Mouse (Mus musculus) forebrain, embryonic 14.5 days (tissue): ENCODE measurements around the gene Nlrx1. TPM values are rescaled to one million over a fixed set of nuclear protein-coding genes. Genes with fewer than 3 reads are reported as not detected.

Source experiments
- ATAC-seq: fragments of 200-750 bp; cut with Nextera tagmentation; 2 replicates; pipeline ENCODE4 v1.8.0; 2017; ENCODE audit warnings: mild to moderate bottlenecking, moderate library complexity
- DNase-seq: peaks from one replicate; pipeline ENCODE4 v3.0.0-alpha.2; 2015; ENCODE audit warnings: low spot score
- H3K27ac ChIP-seq: fragments of 300-500 bp; sonication (generic); 2 replicates; pipeline ENCODE4 v1.5.1; 2014; ENCODE audit warnings: low read depth, mild to moderate bottlenecking, control low read depth, low read length, moderate library complexity
- H3K27me3 ChIP-seq: fragments of 300-500 bp; sonication (generic); replicated peaks from 2 replicates; pipeline ENCODE4 v1.6.1; 2014; ENCODE audit warnings: low read length, control low read depth, mixed read lengths; ENCODE audit not compliant: control insufficient read depth, insufficient read depth
- H3K36me3 ChIP-seq: fragments of 300-500 bp; sonication (generic); 2 replicates; pipeline ENCODE4 v1.6.1; 2014; ENCODE audit warnings: low read length, control low read depth; ENCODE audit not compliant: control insufficient read depth, insufficient read depth
- H3K4me1 ChIP-seq: fragments of 300-500 bp; sonication (generic); 2 replicates; pipeline ENCODE4 v1.6.1; 2014; ENCODE audit warnings: antibody characterized with exemption, low read length, control low read depth; ENCODE audit not compliant: control insufficient read depth, insufficient read depth
- H3K4me2 ChIP-seq: fragments of 300-500 bp; sonication (generic); 2 replicates; pipeline ENCODE4 v1.6.1; 2014; ENCODE audit warnings: mild to moderate bottlenecking, control low read depth, low read length
- H3K4me3 ChIP-seq: fragments of 300-500 bp; sonication (generic); 2 replicates; pipeline ENCODE4 v1.5.1; 2014; ENCODE audit warnings: low read depth, low read length, control low read depth
- H3K9ac ChIP-seq: fragments of 300-500 bp; sonication (generic); 2 replicates; pipeline ENCODE4 v1.6.1; 2014; ENCODE audit warnings: mild to moderate bottlenecking, low read length, control low read depth, moderate library complexity
- H3K9me3 ChIP-seq: fragments of 300-500 bp; sonication (generic); replicated peaks from 2 replicates; pipeline ENCODE4 v1.6.1; 2016; ENCODE audit warnings: low read length, control low read depth, mixed read lengths; ENCODE audit not compliant: control insufficient read depth
- WGBS: fragments of 180-500 bp; shearing (Covaris S2); extraction: QIAGEN DNeasy Blood & Tissue Kit; methylation state at CpG from one replicate; pipeline ENCODE4 v1.1.7; 2014; 5-methylcytosine and 5-hydroxymethylcytosine counted together
- polyA plus RNA-seq: library from polyadenylated mRNA; unstranded; fragments of >200 nt; fragmentation: Nextera tagmentation; extraction: Ambion mirVana; gene quantifications from 2 replicates; pipeline ENCODE4 v1.2.1, GENCODE M21; 2014

Gene Nlrx1
- polyA plus RNA-seq, 1 experiment from 2014 or later, result 4.6 TPM

GRCm38 (mm10) chr9:44209416-44209815, 59.0 kb downstream of the Nlrx1 start:
- no peak overlapping the region for H3K9ac ChIP-seq
- DNase-seq (no peak), ATAC-seq (no peak)
- H3K9me3 ChIP-seq, result no peaks in the 10 kb centered on the region
- H3K36me3 ChIP-seq, result peaks cover 4% of the 10 kb centered on the region; the same call in 1 of the 2 replicates
- H3K4me3 ChIP-seq, result no peak overlapping the region
- H3K27ac ChIP-seq, result no peak overlapping the region
- no peaks in the 10 kb centered on the region for H3K27me3 ChIP-seq
- WGBS, result 98% methylated on average over 4 of the region's 4 CpGs
- no peaks in the 10 kb centered on the region for H3K4me1 ChIP-seq
- H3K4me2 ChIP-seq, result no peak overlapping the region

GRCm38 (mm10) chr9:44207840-44208239, 60.6 kb downstream of the Nlrx1 start:
- Histone ChIP-seq H3K4me1 (no peaks in the 10 kb centered on the region), H3K4me2 (no peak overlapping the region), H3K9me3 (no peaks in the 10 kb centered on the region), H3K36me3 (peaks cover 4% of the 10 kb centered on the region; the same call in 1 of the 2 replicates), H3K4me3 (no peak overlapping the region), H3K9ac (no peak overlapping the region), H3K27me3 (no peaks in the 10 kb centered on the region), H3K27ac (no peak overlapping the region)
- no peak for DNase-seq
- ATAC-seq, result no peak
- WGBS, result 95% methylated on average over 2 of the region's 2 CpGs

Other genes with a start within 250 kb of the Nlrx1 start
- gene Thy1, start 225.2 kb downstream of the Nlrx1 start, polyA plus RNA-seq, result 3.6 and 5.0 TPM in 2 replicates
- 6.9 and 8.2 TPM in 2 replicates for gene Usp2, start 201.6 kb downstream of the Nlrx1 start, polyA plus RNA-seq
- gene Mfrp, start 166.9 kb downstream of the Nlrx1 start, polyA plus RNA-seq, result 0.31 TPM in 1 of 2 replicates, not detected in the other
- gene C1qtnf5, start 161.4 kb downstream of the Nlrx1 start, polyA plus RNA-seq, result 2.6 and 3.2 TPM in 2 replicates
- 0.11 and 0.16 TPM in 2 replicates for gene Gm49380, start 155.1 kb downstream of the Nlrx1 start, polyA plus RNA-seq
- 31.3 and 35.1 TPM in 2 replicates for gene Rnf26, start 155.1 kb downstream of the Nlrx1 start, polyA plus RNA-seq
- 13.2 and 14.1 TPM in 2 replicates for gene Mcam, start 134.1 kb downstream of the Nlrx1 start, polyA plus RNA-seq
- gene Cbl, start 34.5 kb downstream of the Nlrx1 start, polyA plus RNA-seq, result 13.4 and 17.3 TPM in 2 replicates
- gene Ccdc153, start 27.9 kb downstream of the Nlrx1 start, polyA plus RNA-seq, result not detected in 2 replicates
- 0.32 and 0.52 TPM in 2 replicates for gene Pdzd3, start 17.1 kb downstream of the Nlrx1 start, polyA plus RNA-seq
- 7.1 and 8.1 TPM in 2 replicates for gene Abcg4, start 20.0 kb upstream of the Nlrx1 start, polyA plus RNA-seq
- 18.4 and 24.8 TPM in 2 replicates for gene Hinfp, start 37.1 kb upstream of the Nlrx1 start, polyA plus RNA-seq
- 16.3 and 22.2 TPM in 2 replicates for gene C2cd2l, start 51.7 kb upstream of the Nlrx1 start, polyA plus RNA-seq
- 38.2 and 39.7 TPM in 2 replicates for gene Dpagt1, start 57.4 kb upstream of the Nlrx1 start, polyA plus RNA-seq
- gene H2afx, start 66.1 kb upstream of the Nlrx1 start, polyA plus RNA-seq, result 215 and 240 TPM in 2 replicates
- gene Hmbs, start 75.6 kb upstream of the Nlrx1 start, polyA plus RNA-seq, result 68.5 and 74.3 TPM in 2 replicates
- gene Vps11, start 93.1 kb upstream of the Nlrx1 start, polyA plus RNA-seq, result 33.3 and 33.8 TPM in 2 replicates
- gene Hyou1, start 110.9 kb upstream of the Nlrx1 start, polyA plus RNA-seq, result 17.8 and 27.2 TPM in 2 replicates
- gene Slc37a4, start 128.3 kb upstream of the Nlrx1 start, polyA plus RNA-seq, result 39.5 and 42.0 TPM in 2 replicates
- gene Rps25, start 138.5 kb upstream of the Nlrx1 start, polyA plus RNA-seq, result 1,391 and 1,749 TPM in 2 replicates
- 327 and 347 TPM in 2 replicates for gene Trappc4, start 139.0 kb upstream of the Nlrx1 start, polyA plus RNA-seq
- gene Ccdc84, start 150.0 kb upstream of the Nlrx1 start, polyA plus RNA-seq, result 21.6 and 25.2 TPM in 2 replicates
- not detected in 2 replicates for gene Foxr1, start 172.5 kb upstream of the Nlrx1 start, polyA plus RNA-seq
- not detected in 2 replicates for gene Upk2, start 186.4 kb upstream of the Nlrx1 start, polyA plus RNA-seq
- gene Bcl9l, start 214.2 kb upstream of the Nlrx1 start, polyA plus RNA-seq, result 9.9 and 13.4 TPM in 2 replicates